Mouse (Mus musculus) hindbrain, embryonic 16.5 days (tissue): Measurements from ENCODE around the gene Cby1. TPM values are rescaled to one million over a fixed set of nuclear protein-coding genes. Genes with fewer than 3 reads are reported as not detected.

ENCODE experiments used
- ATAC-seq: fragments of 200-750 bp; cut with Nextera tagmentation; 2 replicates; pipeline ENCODE4 v1.8.0; 2017; ENCODE audit warnings: moderate TSS enrichment, moderate library complexity
- H3K27ac ChIP-seq: fragments of 300-500 bp; sonication (generic); 2 replicates; pipeline ENCODE4 v1.5.1; 2014; ENCODE audit warnings: low read depth, mild to moderate bottlenecking, control low read depth, low read length, moderate library complexity
- H3K27me3 ChIP-seq: fragments of 300-500 bp; sonication (generic); replicated peaks from 2 replicates; pipeline ENCODE4 v1.6.1; 2014; ENCODE audit warnings: low read length; ENCODE audit not compliant: control insufficient read depth, insufficient read depth
- H3K36me3 ChIP-seq: fragments of 300-500 bp; sonication (generic); 2 replicates; pipeline ENCODE4 v1.6.1; 2014; ENCODE audit warnings: mild to moderate bottlenecking, low read length, moderate library complexity, mixed read lengths; ENCODE audit not compliant: control insufficient read depth, insufficient read depth
- H3K4me1 ChIP-seq: fragments of 300-500 bp; sonication (generic); 2 replicates; pipeline ENCODE4 v1.6.1; 2014; ENCODE audit warnings: low read depth, low read length; ENCODE audit not compliant: control insufficient read depth, insufficient read depth
- H3K4me2 ChIP-seq: fragments of 300-500 bp; sonication (generic); 2 replicates; pipeline ENCODE4 v1.6.1; 2014; ENCODE audit warnings: mild to moderate bottlenecking, low read length, control low read depth, moderate library complexity
- H3K4me3 ChIP-seq: fragments of 300-500 bp; sonication (generic); 2 replicates; pipeline ENCODE4 v1.5.1; 2014; ENCODE audit warnings: mild to moderate bottlenecking, low read length, control low read depth, moderate library complexity
- H3K9ac ChIP-seq: fragments of 300-500 bp; sonication (generic); 2 replicates; pipeline ENCODE4 v1.6.1; 2014; ENCODE audit warnings: low read depth, mild to moderate bottlenecking, control low read depth, low read length, moderate library complexity
- H3K9me3 ChIP-seq: fragments of 300-500 bp; sonication (generic); 2 replicates; pipeline ENCODE4 v1.6.1; 2014; ENCODE audit warnings: mild to moderate bottlenecking, low read length, moderate library complexity; ENCODE audit not compliant: control insufficient read depth
- WGBS: fragments of 180-500 bp; shearing (Covaris S2); extraction: QIAGEN DNeasy Blood & Tissue Kit; methylation state at CpG from one replicate; pipeline ENCODE4 v1.1.7; 2014; 5-methylcytosine and 5-hydroxymethylcytosine counted together
- polyA plus RNA-seq: library from polyadenylated mRNA; unstranded; fragments of >200 nt; fragmentation: Nextera tagmentation; extraction: Ambion mirVana; gene quantifications from 2 replicates; pipeline ENCODE4 v1.2.1, GENCODE M21; 2015

Cby1 gene
- polyA plus RNA-seq, 1 experiment from 2014 or later: 101 TPM

DNA sequence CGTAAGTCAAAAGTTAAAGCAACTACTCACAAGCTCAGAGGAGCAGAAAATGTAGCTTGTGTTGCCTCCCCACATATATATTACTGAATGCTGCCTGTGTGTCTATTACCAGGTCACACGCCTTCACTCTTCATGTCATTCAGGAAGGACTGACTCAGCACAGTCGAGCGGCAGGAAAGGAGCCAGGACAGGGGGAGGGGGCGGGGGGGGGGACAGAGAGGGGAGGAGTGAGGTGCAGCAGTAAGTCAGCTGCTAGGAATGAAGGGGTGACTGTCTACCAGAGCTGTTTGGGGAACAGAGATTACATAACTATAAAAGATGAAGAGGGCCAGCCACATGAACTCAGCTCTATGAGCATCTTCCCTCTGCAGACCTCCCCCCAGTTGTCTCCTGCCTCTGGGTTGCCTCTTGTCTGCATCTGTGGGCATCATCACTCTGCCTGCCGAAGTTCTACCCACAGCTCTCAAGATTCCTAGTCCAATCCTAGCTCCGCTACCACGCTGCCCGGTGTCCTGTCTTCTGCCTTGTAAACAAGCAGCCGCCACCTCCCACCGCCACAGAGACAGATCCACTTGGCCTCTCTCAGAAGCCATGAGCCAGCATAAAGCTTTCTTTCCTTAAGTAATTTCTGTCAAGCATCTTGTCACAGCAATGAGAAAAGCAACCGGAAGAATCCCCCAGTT lies 17.7 kb upstream of the Cby1 start:
- Histone ChIP-seq H3K27ac (no peak overlapping the region), H3K27me3 (no peaks in the 10 kb centered on the region), H3K9ac (no peak overlapping the region), H3K9me3 (no peaks in the 10 kb centered on the region), H3K4me2 (no peak overlapping the region), H3K36me3 (peaks cover 15% of the 10 kb centered on the region; the same call in 1 of the 2 replicates), H3K4me1 (no peaks in the 10 kb centered on the region), H3K4me3 (no peak overlapping the region)
- no peak for ATAC-seq
- WGBS: 75% methylated on average over 12 of the region's 12 CpGs

DNA sequence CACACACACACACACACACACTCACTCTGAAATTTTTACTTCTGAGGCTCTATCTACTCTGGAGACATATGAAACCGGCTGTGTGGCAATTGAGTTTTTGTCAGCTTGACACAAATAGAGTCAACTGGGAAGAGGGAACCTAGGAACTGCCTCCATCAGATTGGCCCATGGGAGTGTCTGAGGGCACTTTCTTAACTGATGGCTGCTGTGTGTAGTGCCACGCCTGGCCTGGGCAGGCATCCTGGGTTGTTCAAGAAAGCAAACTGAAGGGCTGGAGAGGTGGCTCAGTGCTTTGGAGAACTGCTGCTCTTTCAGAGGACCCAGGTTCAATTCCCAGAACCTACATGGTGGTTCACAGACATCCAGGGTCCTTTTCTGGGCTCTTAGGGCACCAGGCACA lies 13.5 kb upstream of the Cby1 start:
- Histone ChIP-seq H3K4me3 (no peak overlapping the region), H3K4me2 (no peak overlapping the region), H3K27ac (no peak overlapping the region), H3K27me3 (no peaks in the 10 kb centered on the region), H3K9ac (no peak overlapping the region), H3K36me3 (peaks cover 18% of the 10 kb centered on the region), H3K4me1 (no peaks in the 10 kb centered on the region), H3K9me3 (no peaks in the 10 kb centered on the region)
- no peak for ATAC-seq
- WGBS: 91% methylated on average over 2 of the region's 2 CpGs

DNA sequence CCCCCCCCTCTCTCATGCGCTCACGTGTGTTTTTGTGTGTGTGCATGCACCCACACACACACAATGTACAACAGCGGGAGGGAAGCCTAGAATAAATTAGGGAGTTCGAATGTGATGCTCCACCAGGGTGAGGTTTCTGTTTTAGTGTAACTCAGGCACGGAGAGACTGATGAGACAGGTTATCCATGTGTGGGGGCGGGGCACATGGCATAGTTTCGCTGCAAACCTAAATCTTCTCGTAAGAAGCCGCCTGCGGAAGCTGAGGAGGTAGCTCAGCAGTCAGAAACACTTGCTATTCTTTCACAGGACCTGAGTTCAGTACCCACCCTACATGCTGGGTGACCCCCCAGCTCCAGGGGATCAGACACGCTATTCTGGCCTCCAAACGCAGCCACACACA lies 10.9 kb upstream of the Cby1 start:
- H3K4me1 ChIP-seq: no peaks in the 10 kb centered on the region
- no peak overlapping the region for H3K4me3 ChIP-seq
- no peaks in the 10 kb centered on the region for H3K9me3 ChIP-seq
- no peaks in the 10 kb centered on the region for H3K27me3 ChIP-seq
- no peak for ATAC-seq
- H3K4me2 ChIP-seq: no peak overlapping the region
- 92% methylated on average over 12 of the region's 12 CpGs for WGBS
- H3K27ac ChIP-seq: no peak overlapping the region
- H3K36me3 ChIP-seq: peaks cover 14% of the 10 kb centered on the region
- no peak overlapping the region for H3K9ac ChIP-seq

- peaks cover 9% of the 10 kb centered on the region for H3K36me3 ChIP-seq
Measured at GRCm38 (mm10) chr15:79650569-79650968, 8.4 kb upstream of the Cby1 start.

DNA sequence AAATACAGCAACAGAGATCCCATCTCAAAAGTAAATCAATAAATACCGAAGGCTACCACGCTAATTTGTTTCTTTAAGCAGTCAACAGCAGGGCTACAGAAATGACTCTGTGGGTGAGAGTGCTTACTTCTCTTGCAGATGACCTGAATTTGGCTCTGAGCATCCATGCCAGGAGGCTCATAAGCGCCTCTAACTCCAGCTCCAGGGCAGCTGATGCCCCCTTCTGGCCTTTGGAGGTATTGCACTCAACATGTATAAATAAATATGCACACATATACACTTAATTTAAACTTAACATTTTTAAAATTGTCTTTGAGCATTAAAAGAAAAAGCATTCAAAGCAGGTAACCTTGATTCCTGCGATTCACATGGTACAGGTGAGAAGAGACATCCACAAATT lies 7.5 kb upstream of the Cby1 start:
- Histone ChIP-seq H3K27me3 (no peaks in the 10 kb centered on the region), H3K9ac (no peak overlapping the region), H3K4me2 (no peak overlapping the region), H3K27ac (no peak overlapping the region), H3K4me3 (no peak overlapping the region), H3K4me1 (no peaks in the 10 kb centered on the region; the same call in 1 of the 2 replicates), H3K36me3 (peaks cover 7% of the 10 kb centered on the region), H3K9me3 (no peaks in the 10 kb centered on the region)
- no peak for ATAC-seq
- WGBS: 77% methylated on average over 4 of the region's 4 CpGs

More at GRCm38 (mm10) chr15:79650569-79650968, 8.4 kb upstream of the Cby1 start:
- H3K4me2 ChIP-seq: no peak overlapping the region
- no peaks in the 10 kb centered on the region for H3K4me1 ChIP-seq
- H3K27me3 ChIP-seq: no peaks in the 10 kb centered on the region
- H3K9ac ChIP-seq: no peak overlapping the region
- no peak for ATAC-seq
- no peak overlapping the region for H3K27ac ChIP-seq
- H3K9me3 ChIP-seq: no peaks in the 10 kb centered on the region
- no peak overlapping the region for H3K4me3 ChIP-seq

DNA sequence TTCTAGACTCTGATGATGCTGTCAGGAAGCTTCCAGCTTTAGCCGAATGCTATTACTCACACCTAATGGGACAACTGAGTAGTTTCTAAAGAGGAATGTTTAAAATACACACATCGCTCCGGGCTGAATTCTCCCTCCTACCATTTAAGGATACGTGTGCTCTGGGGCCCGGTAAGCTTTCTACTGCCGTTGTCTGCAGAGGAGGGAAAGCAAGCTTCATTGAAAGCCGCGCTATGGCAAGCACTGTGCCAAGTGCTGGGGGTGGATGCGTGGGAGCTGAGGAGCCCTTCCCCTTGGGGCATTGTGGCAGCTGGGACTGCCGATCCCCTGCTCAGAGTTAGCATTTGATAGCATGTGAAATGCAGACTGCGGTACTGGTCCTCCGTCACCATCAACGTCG lies 2.5 kb upstream of the Cby1 start:
- peaks cover 5% of the 10 kb centered on the region for H3K4me1 ChIP-seq

GRCm38 (mm10) chr15:79657837-79658530 lies 1.0 kb upstream of the Cby1 start:
- Histone ChIP-seq H3K27ac (peak overlapping the region; percentile 98), H3K4me1 (peaks cover 5% of the 10 kb centered on the region), H3K4me2 (peak overlapping the region; percentile 94), H3K9ac (peak overlapping the region; percentile 86), H3K4me3 (peak overlapping the region; percentile 92), H3K9me3 (no peaks in the 10 kb centered on the region), H3K36me3 (no peaks in the 10 kb centered on the region; the same call in 1 of the 2 replicates), H3K27me3 (no peaks in the 10 kb centered on the region)
- peak; percentile 32 for ATAC-seq
- WGBS: 5% methylated on average over 16 of the region's 16 CpGs

More for the DNA sequence above, 2.5 kb upstream of the Cby1 start:
- 80% methylated on average over 14 of the region's 14 CpGs for WGBS
- Histone ChIP-seq H3K4me3 (no peak overlapping the region), H3K9me3 (no peaks in the 10 kb centered on the region), H3K27ac (no peak overlapping the region), H3K4me2 (no peak overlapping the region), H3K9ac (no peak overlapping the region), H3K36me3 (no peaks in the 10 kb centered on the region), H3K27me3 (no peaks in the 10 kb centered on the region)
- no peak for ATAC-seq

- no peaks in the 10 kb centered on the region for H3K27me3 ChIP-seq
- peaks cover 5% of the 10 kb centered on the region for H3K4me1 ChIP-seq
- 73% methylated on average over 4 of the region's 4 CpGs for WGBS
- H3K4me3 ChIP-seq: no peak overlapping the region
- no peak overlapping the region for H3K9ac ChIP-seq
- peaks cover 10% of the 10 kb centered on the region for H3K36me3 ChIP-seq
- no peak for ATAC-seq
- no peaks in the 10 kb centered on the region for H3K9me3 ChIP-seq
- H3K27ac ChIP-seq: no peak overlapping the region
- H3K4me2 ChIP-seq: no peak overlapping the region
Measured at GRCm38 (mm10) chr15:79661852-79662251, 2.9 kb downstream of the Cby1 start.

DNA sequence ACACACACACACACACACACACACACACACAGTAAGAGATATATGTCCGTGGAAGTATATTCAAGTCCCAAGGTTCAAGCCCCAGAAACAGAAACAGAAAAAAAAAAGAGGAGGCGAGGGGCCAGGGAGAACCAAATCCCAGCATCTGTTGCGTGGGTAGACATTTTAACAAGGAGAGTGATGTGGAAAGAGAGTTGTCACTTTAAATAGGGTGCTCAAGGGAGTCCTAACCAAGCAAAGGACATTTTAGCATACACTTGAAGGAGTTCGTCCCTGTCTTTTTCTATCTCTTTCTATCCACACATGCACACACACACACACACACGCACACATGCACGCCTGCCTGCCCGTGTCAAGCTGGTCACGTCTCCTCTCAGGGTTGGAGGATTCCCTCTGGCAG lies 5.7 kb downstream of the Cby1 start:
- Histone ChIP-seq H3K4me2 (no peak overlapping the region), H3K4me3 (no peak overlapping the region), H3K4me1 (peaks cover 3% of the 10 kb centered on the region), H3K27me3 (no peaks in the 10 kb centered on the region), H3K27ac (no peak overlapping the region), H3K36me3 (peaks cover 20% of the 10 kb centered on the region), H3K9ac (no peak overlapping the region), H3K9me3 (no peaks in the 10 kb centered on the region)
- WGBS: 94% methylated on average over 8 of the region's 8 CpGs
- no peak for ATAC-seq
